Mouse (Mus musculus) neural tube, embryonic 14.5 days (tissue): ENCODE measurements at regions not wholly inside any gene's neighbourhood (a gene's known extent, or its start where the extent isn't known, plus 50 kb on each side); places are given as distances from the start of the nearest gene placed in this dataset.
"Not testable (repeated sequence)": the region's sequence is repeated elsewhere in the genome, so short reads cannot be mapped to it uniquely, and the experiment has no call there.

Experiments used
- ATAC-seq: fragments of 200-750 bp; cut with Nextera tagmentation; 2 replicates; pipeline ENCODE4 v1.8.0; 2017; ENCODE audit warnings: low read depth, mild to moderate bottlenecking, moderate TSS enrichment, moderate library complexity
- H3K27ac ChIP-seq: fragments of 300-500 bp; sonication (generic); 2 replicates; pipeline ENCODE4 v1.5.1; 2014; ENCODE audit warnings: low read depth, mild to moderate bottlenecking, control low read depth, low read length, moderate library complexity, mixed read lengths
- H3K27me3 ChIP-seq: fragments of 300-500 bp; sonication (generic); 2 replicates; pipeline ENCODE4 v1.6.1; 2014; ENCODE audit warnings: low read length; ENCODE audit not compliant: control insufficient read depth, insufficient read depth
- H3K36me3 ChIP-seq: fragments of 300-500 bp; sonication (generic); 2 replicates; pipeline ENCODE4 v1.6.1; 2014; ENCODE audit warnings: low read length, mixed read lengths; ENCODE audit not compliant: control insufficient read depth, insufficient read depth
- H3K4me1 ChIP-seq: fragments of 300-500 bp; sonication (generic); 2 replicates; pipeline ENCODE4 v1.6.1; 2014; ENCODE audit warnings: low read length; ENCODE audit not compliant: control insufficient read depth, insufficient read depth
- H3K4me2 ChIP-seq: fragments of 300-500 bp; sonication (generic); 2 replicates; pipeline ENCODE4 v1.6.1; 2014; ENCODE audit warnings: mild to moderate bottlenecking, low read depth, low read length, control low read depth
- H3K4me3 ChIP-seq: fragments of 300-500 bp; sonication (generic); 2 replicates; pipeline ENCODE4 v1.5.1; 2014; ENCODE audit warnings: low read depth, low read length, control low read depth, mixed read lengths
- H3K9ac ChIP-seq: fragments of 300-500 bp; sonication (generic); replicated peaks from 2 replicates; pipeline ENCODE4 v1.6.1; 2014; ENCODE audit warnings: low read depth, mild to moderate bottlenecking, control low read depth, low read length, mixed read lengths
- H3K9me3 ChIP-seq: fragments of 300-500 bp; sonication (generic); 2 replicates; pipeline ENCODE4 v1.6.1; 2016; ENCODE audit warnings: low read length; ENCODE audit not compliant: control insufficient read depth
- WGBS: fragments of 180-500 bp; shearing (Covaris S2); extraction: QIAGEN DNeasy Blood & Tissue Kit; methylation state at CpG from one replicate; pipeline ENCODE4 v1.1.7; 2014; 5-methylcytosine and 5-hydroxymethylcytosine counted together

DNA sequence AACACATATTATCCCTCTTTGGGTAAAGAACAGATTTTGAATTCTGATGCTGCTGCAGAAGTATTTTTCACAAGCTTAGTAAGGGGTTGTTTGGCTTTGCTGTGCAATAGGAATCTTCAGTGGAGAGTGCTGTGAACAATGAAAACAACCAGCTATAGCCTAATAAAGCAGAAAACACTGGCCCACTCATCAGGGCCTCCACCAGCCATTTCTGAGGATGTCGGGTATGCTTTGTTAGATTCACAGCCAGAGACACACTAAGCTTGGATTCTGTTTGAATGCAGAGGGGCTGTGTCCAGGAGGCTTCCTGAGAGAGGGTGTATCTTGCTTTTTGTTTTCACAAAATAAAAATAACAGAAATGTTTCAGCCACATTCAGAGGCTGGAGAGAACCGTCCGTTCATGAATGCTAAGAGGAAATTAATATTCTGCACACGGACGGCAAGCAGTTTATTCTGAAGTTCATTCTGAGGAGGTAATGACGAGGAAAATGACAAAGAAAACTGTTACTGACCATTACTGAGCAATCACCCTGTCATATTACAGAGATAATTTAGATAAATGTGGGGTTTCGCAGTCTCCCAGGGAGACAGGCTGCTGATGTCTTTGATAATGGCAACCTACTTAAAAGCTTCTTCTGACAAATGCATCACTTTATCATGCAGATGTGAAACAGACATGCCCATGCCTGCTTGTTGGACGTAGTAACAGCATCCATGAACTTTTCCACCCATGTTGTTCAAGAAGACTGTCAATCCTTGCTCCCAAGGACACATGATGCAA lies 198.1 kb upstream of the Myo3a start:
- Histone ChIP-seq H3K4me3 (no peak overlapping the region), H3K36me3 (no peaks in the 10 kb centered on the region), H3K4me2 (no peak overlapping the region; the same call in 1 of the 2 replicates), H3K27ac (peak overlapping the region; percentile 64; the same call in 1 of the 2 replicates), H3K9me3 (no peaks in the 10 kb centered on the region), H3K27me3 (no peaks in the 10 kb centered on the region), H3K4me1 (peaks cover 8% of the 10 kb centered on the region; the same call in 1 of the 2 replicates), H3K9ac (no peak overlapping the region)
- WGBS: 20% methylated on average over 8 of the region's 8 CpGs
- ATAC-seq: peak; percentile 84

DNA sequence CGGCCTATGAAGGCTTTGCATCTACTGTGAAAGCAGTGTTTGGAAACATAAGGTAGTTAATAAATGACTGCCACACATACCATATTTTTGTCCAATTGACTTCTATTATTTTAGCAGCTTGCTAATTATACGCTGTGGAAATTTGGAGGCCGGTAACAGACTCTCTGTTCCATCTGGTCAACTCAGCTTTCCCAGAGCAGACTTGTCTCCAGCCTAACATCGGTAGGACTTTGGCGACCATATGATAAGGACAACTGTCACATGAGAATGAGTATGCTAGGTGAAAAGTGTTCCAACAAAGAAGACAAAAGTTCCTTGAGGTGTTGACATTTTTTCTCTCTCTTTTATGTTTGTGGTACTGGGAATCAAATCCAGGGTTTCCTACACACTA lies 197.5 kb upstream of the Myo3a start:
- H3K4me3 ChIP-seq: no peak overlapping the region
- ATAC-seq: no peak; the same call in 1 of the 2 replicates
- H3K36me3 ChIP-seq: no peaks in the 10 kb centered on the region
- H3K9me3 ChIP-seq: no peaks in the 10 kb centered on the region
- H3K27ac ChIP-seq: no peak overlapping the region
- peaks cover 8% of the 10 kb centered on the region; the same call in 1 of the 2 replicates for H3K4me1 ChIP-seq
- H3K4me2 ChIP-seq: no peak overlapping the region; the same call in 1 of the 2 replicates
- 65% methylated on average over 5 of the region's 5 CpGs for WGBS
- no peak overlapping the region for H3K9ac ChIP-seq
- no peaks in the 10 kb centered on the region for H3K27me3 ChIP-seq

DNA sequence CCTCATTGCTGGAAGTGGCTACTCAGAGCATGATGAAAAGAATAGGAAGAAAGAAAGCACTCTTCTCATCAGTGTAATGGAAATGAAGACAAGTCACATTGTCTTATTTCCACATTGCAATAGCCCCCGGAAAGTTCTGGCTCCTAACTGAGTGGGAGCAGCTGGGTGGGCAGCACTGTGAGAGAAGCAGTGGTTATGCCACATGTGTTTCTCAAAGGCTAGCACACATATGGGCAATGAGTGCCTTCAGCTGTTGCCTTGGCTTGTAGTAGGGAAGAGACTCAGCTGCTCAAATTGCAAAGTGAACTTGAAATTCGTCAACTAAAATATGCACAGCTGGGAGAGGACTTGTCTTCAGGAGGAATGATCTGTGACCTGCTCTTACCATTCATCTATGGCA lies 190.5 kb upstream of the Myo3a start:
- no peak overlapping the region for H3K4me3 ChIP-seq
- H3K27me3 ChIP-seq: no peaks in the 10 kb centered on the region
- H3K36me3 ChIP-seq: no peaks in the 10 kb centered on the region
- no peaks in the 10 kb centered on the region for H3K4me1 ChIP-seq
- H3K9ac ChIP-seq: no peak overlapping the region
- H3K9me3 ChIP-seq: no peaks in the 10 kb centered on the region
- no peak overlapping the region for H3K4me2 ChIP-seq
- WGBS: 78% methylated on average over 2 of the region's 2 CpGs
- ATAC-seq: no peak
- H3K27ac ChIP-seq: no peak overlapping the region

DNA sequence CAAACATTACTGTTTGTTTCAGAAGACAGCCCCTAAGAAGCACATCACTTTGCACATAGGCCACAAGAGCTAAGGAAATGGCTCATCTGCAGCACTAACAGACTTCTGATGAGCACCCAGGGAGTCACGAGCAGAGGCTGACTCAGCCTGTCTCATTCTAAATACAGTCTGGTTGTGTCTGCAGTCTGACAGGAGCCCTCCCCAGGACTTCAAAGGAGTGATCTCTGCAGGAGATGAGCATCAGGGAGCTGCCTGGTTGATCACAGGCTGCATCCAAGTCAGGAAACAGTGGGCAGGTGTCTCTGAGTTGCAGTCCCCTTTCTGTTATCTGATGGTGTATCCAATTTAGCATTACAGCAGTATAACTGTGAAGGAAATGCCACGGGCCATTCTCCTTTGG lies 188.5 kb upstream of the Myo3a start:
- 18% methylated on average over 2 of the region's 2 CpGs for whole genome bisulfite sequencing
- H3K27me3 ChIP-seq: no peaks in the 10 kb centered on the region
- no peak for ATAC-seq
- H3K4me2 ChIP-seq: no peak overlapping the region
- H3K9me3 ChIP-seq: no peaks in the 10 kb centered on the region
- no peak overlapping the region for H3K4me3 ChIP-seq
- H3K4me1 ChIP-seq: no peaks in the 10 kb centered on the region
- H3K27ac ChIP-seq: no peak overlapping the region
- no peak overlapping the region for H3K9ac ChIP-seq
- H3K36me3 ChIP-seq: no peaks in the 10 kb centered on the region

DNA sequence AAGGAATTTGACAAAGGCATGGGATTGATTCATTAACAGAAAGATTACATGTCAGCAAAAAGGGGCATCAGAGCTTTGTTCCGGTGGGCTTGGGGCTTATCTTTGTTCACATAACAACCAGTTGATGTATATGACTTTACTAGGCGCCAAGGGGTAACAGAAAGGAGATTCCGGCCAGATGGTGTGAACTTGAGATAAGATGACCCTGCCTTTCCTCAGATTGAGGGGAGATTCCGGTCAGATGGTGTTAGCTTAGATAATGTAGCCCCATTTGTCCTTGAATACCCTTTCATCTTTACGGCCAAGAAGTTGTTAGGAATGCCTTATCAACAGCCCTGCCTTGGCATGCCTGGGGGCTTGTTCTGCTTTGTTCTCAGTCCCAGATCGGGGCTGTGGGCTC lies 183.4 kb upstream of the Myo3a start:
- not testable (repeated sequence) for H3K27ac ChIP-seq, H3K9me3 ChIP-seq, H3K4me3 ChIP-seq, H3K27me3 ChIP-seq, H3K4me1 ChIP-seq, H3K4me2 ChIP-seq, H3K36me3 ChIP-seq, ATAC-seq, H3K9ac ChIP-seq
- WGBS: 87% methylated on average over 6 of the region's 6 CpGs

DNA sequence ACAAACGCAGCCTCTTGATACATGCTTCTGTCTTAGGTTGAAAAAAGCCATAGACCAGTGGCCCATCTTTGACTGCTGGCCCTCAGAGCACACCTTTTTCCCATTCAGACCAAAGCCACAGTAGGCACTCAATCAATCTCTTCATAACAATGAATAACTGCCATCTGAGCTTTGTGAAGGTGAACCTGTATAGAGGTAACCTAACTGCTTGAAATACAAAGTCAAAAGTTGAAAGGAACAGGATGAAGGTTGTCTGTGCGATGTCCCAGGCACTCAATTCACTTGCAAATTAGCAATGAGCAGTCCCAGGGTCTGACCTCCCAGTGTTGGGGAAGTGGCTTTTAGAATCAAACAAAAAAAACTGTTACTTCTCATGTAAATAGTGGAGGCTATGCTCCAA lies 182.4 kb upstream of the Myo3a start:
- WGBS: 58% methylated on average over 2 of the region's 2 CpGs
- no peak for ATAC-seq
- no peaks in the 10 kb centered on the region for H3K4me1 ChIP-seq

DNA sequence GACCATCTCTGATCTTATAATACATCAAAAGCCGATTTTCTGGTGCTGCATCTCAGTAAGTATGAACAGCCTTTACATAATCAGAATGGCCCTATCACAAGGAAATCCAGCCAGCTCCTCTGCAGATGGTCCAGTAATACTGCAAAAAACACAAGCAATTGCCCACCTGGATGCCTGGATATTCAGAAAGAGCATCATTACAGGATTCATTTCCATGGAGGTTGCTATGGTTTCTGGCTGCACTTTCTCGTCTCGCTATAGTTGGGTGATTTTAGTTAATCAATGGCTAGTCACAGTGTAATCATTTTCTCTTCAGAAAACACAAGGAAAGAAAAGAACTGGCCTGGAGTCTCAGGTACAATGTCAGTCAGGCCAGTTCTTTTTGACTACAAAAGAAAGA lies 179.8 kb upstream of the Myo3a start:
- no peak overlapping the region for H3K4me2 ChIP-seq
- H3K27ac ChIP-seq: no peak overlapping the region
- no peaks in the 10 kb centered on the region for H3K4me1 ChIP-seq
- ATAC-seq: no peak
- H3K27me3 ChIP-seq: no peaks in the 10 kb centered on the region
- no peak overlapping the region for H3K4me3 ChIP-seq
- 48% methylated on average over 3 of the region's 3 CpGs for WGBS
- H3K9ac ChIP-seq: no peak overlapping the region
- no peaks in the 10 kb centered on the region for H3K9me3 ChIP-seq
- H3K36me3 ChIP-seq: no peaks in the 10 kb centered on the region

More for the DNA sequence above, 182.4 kb upstream of the Myo3a start:
- Histone ChIP-seq H3K9me3 (no peaks in the 10 kb centered on the region), H3K36me3 (no peaks in the 10 kb centered on the region), H3K4me3 (no peak overlapping the region), H3K4me2 (no peak overlapping the region), H3K9ac (no peak overlapping the region), H3K27me3 (no peaks in the 10 kb centered on the region), H3K27ac (no peak overlapping the region)

DNA sequence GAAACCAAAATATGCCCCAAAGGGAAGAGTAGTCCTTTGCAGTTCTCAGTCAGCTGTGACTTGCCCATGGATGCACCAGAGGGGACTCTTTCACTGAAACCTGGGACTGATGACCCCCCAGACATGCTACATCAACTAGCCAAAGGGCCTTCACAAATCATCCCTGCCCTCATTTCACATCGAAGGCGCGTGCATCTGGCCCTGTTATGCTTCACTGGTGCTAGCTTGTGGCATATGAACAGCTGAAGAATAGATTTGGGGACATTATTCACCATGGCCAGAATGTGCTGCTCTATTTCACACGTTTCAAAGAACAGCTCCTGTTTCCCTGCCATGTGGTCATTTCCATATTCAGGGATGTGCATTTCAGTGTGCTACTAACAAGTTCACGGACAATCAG lies 160.8 kb upstream of the Myo3a start:
- WGBS: 33% methylated on average over 5 of the region's 5 CpGs
- peak; percentile 69 for ATAC-seq
- H3K27ac ChIP-seq: no peak overlapping the region

DNA sequence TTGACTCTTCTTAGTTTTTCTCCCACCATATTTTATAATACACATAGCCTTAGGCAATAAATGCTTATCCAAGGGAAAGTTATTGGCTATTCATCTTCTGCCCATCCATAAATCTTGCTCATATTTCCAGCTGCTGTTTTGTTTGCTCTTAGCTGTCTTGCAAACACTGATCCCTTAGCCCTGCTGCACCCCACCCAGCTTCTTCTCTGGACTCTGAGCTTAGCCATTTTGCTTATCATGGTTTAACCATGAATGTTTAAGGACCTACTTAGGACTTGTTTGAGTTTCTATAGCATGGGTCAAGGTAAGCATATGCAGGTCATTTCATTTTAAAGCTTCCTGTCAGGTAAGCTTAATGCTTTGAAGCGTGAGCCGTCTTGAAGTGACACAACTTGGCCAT lies 130.5 kb upstream of the Myo3a start:
- Histone ChIP-seq H3K4me3 (no peak overlapping the region), H3K27ac (no peak overlapping the region), H3K27me3 (no peaks in the 10 kb centered on the region), H3K36me3 (no peaks in the 10 kb centered on the region), H3K9ac (no peak overlapping the region), H3K4me1 (no peaks in the 10 kb centered on the region), H3K9me3 (no peaks in the 10 kb centered on the region), H3K4me2 (no peak overlapping the region)
- ATAC-seq: 0 out of 2 replicates have a peak, but pooled peaks have one; percentile 24
- 84% methylated on average over 2 of the region's 2 CpGs for WGBS

More for the DNA sequence above, 160.8 kb upstream of the Myo3a start:
- Histone ChIP-seq H3K9me3 (no peaks in the 10 kb centered on the region), H3K27me3 (no peaks in the 10 kb centered on the region), H3K4me3 (no peak overlapping the region), H3K36me3 (no peaks in the 10 kb centered on the region), H3K4me1 (no peaks in the 10 kb centered on the region), H3K4me2 (no peak overlapping the region), H3K9ac (no peak overlapping the region)
